Mouse (Mus musculus): ENCODE measurements around the gene Nr2f2. TPM values are rescaled to one million over a fixed set of nuclear protein-coding genes. Genes with fewer than 3 reads are reported as not detected.

Gene Nr2f2
- polyA plus RNA-seq, 1 experiment from 2014 or later, result 5.3 TPM

GRCm38 (mm10) chr7:70332926-70333664 is 33.4 kb downstream of the Nr2f2 start:
- no peak for DNase-seq (ENCODE audit: low spot score)

- no peak for DNase-seq (ENCODE audit: low spot score)
Measured at GRCm38 (mm10) chr7:70332064-70332850, 34.3 kb downstream of the Nr2f2 start.

GRCm38 (mm10) chr7:70331243-70332063 is 35.1 kb downstream of the Nr2f2 start:
- DNase-seq (ENCODE audit: low spot score), result no peak

GRCm38 (mm10) chr7:70330761-70331242 is 35.7 kb downstream of the Nr2f2 start:
- no peak for DNase-seq (ENCODE audit: low spot score)

- DNase-seq (ENCODE audit: low spot score), result no peak
Measured at GRCm38 (mm10) chr7:70330207-70330562, 36.4 kb downstream of the Nr2f2 start.

GRCm38 (mm10) chr7:70329521-70330206 is 36.9 kb downstream of the Nr2f2 start:
- DNase-seq (ENCODE audit: low spot score), result no peak

- DNase-seq (ENCODE audit: low spot score), result no peak
Measured at GRCm38 (mm10) chr7:70329037-70329516, 37.5 kb downstream of the Nr2f2 start.

- no peak for DNase-seq (ENCODE audit: low spot score)
Measured at GRCm38 (mm10) chr7:70328206-70329036, 38.1 kb downstream of the Nr2f2 start.

GRCm38 (mm10) chr7:70327191-70327590 is 39.3 kb downstream of the Nr2f2 start:
- DNase-seq (ENCODE audit: low spot score), result no peak

- DNase-seq (ENCODE audit: low spot score), result no peak
Measured at GRCm38 (mm10) chr7:70326176-70327035, 40.1 kb downstream of the Nr2f2 start.

- DNase-seq (ENCODE audit: low spot score), result no peak
Measured at GRCm38 (mm10) chr7:70325381-70325780, 41.2 kb downstream of the Nr2f2 start.

GRCm38 (mm10) chr7:70324541-70324940 is 42.0 kb downstream of the Nr2f2 start:
- no peak for DNase-seq (ENCODE audit: low spot score)

GRCm38 (mm10) chr7:70324041-70324440 is 42.5 kb downstream of the Nr2f2 start:
- DNase-seq (ENCODE audit: low spot score), result no peak

- DNase-seq (ENCODE audit: low spot score), result no peak
Measured at GRCm38 (mm10) chr7:70305716-70306115, 60.8 kb downstream of the Nr2f2 start.

- DNase-seq (ENCODE audit: low spot score), result no peak
Measured at GRCm38 (mm10) chr7:70304426-70304825, 62.1 kb downstream of the Nr2f2 start.
